Mouse (Mus musculus) neural tube, embryonic 14.5 days (tissue): Measurements from ENCODE around the gene Mpc1. TPM values are rescaled to one million over a fixed set of nuclear protein-coding genes. Genes with fewer than 3 reads are reported as not detected.

Experiments used
- ATAC-seq: fragments of 200-750 bp; cut with Nextera tagmentation; 2 replicates; pipeline ENCODE4 v1.8.0; 2017; ENCODE audit warnings: low read depth, mild to moderate bottlenecking, moderate TSS enrichment, moderate library complexity
- H3K27ac ChIP-seq: fragments of 300-500 bp; sonication (generic); 2 replicates; pipeline ENCODE4 v1.5.1; 2014; ENCODE audit warnings: low read depth, mild to moderate bottlenecking, control low read depth, low read length, moderate library complexity, mixed read lengths
- H3K27me3 ChIP-seq: fragments of 300-500 bp; sonication (generic); 2 replicates; pipeline ENCODE4 v1.6.1; 2014; ENCODE audit warnings: low read length; ENCODE audit not compliant: control insufficient read depth, insufficient read depth
- H3K36me3 ChIP-seq: fragments of 300-500 bp; sonication (generic); 2 replicates; pipeline ENCODE4 v1.6.1; 2014; ENCODE audit warnings: low read length, mixed read lengths; ENCODE audit not compliant: control insufficient read depth, insufficient read depth
- H3K4me1 ChIP-seq: fragments of 300-500 bp; sonication (generic); 2 replicates; pipeline ENCODE4 v1.6.1; 2014; ENCODE audit warnings: low read length; ENCODE audit not compliant: control insufficient read depth, insufficient read depth
- H3K4me2 ChIP-seq: fragments of 300-500 bp; sonication (generic); 2 replicates; pipeline ENCODE4 v1.6.1; 2014; ENCODE audit warnings: mild to moderate bottlenecking, low read depth, low read length, control low read depth
- H3K4me3 ChIP-seq: fragments of 300-500 bp; sonication (generic); 2 replicates; pipeline ENCODE4 v1.5.1; 2014; ENCODE audit warnings: low read depth, low read length, control low read depth, mixed read lengths
- H3K9ac ChIP-seq: fragments of 300-500 bp; sonication (generic); replicated peaks from 2 replicates; pipeline ENCODE4 v1.6.1; 2014; ENCODE audit warnings: low read depth, mild to moderate bottlenecking, control low read depth, low read length, mixed read lengths
- H3K9me3 ChIP-seq: fragments of 300-500 bp; sonication (generic); 2 replicates; pipeline ENCODE4 v1.6.1; 2016; ENCODE audit warnings: low read length; ENCODE audit not compliant: control insufficient read depth
- WGBS: fragments of 180-500 bp; shearing (Covaris S2); extraction: QIAGEN DNeasy Blood & Tissue Kit; methylation state at CpG from one replicate; pipeline ENCODE4 v1.1.7; 2014; 5-methylcytosine and 5-hydroxymethylcytosine counted together
- polyA plus RNA-seq: library from polyadenylated mRNA; unstranded; fragments of >200 nt; fragmentation: Nextera tagmentation; extraction: Ambion mirVana; gene quantifications from 2 replicates; pipeline ENCODE4 v1.2.1, GENCODE M21; 2014

The Mpc1 gene
- polyA plus RNA-seq, 1 experiment from 2014 or later = 480 TPM

DNA sequence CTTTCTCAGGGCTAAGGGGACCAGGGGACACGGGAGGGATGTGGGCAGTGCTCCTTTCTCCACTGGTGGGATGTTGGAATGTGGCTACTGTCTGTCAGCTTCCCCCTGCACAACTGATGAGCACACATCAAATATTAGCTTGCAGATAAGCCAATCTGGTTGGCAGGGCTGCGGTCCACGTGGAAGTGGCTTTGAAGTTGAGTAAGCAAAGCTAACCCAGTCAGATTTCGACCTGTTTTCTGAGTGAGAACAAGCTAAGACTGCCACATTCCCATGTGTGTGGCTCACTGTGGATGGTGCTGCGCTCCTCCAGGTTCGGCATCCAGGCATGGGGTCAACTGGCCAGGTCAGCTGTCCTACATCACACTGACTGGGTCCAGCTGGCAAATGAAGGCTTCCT lies 9.8 kb upstream of the Mpc1 start:
- no peaks in the 10 kb centered on the region for H3K36me3 ChIP-seq
- WGBS = 88% methylated on average over 6 of the region's 6 CpGs
- no peak overlapping the region for H3K9ac ChIP-seq
- no peak for ATAC-seq
- H3K4me3 ChIP-seq = no peak overlapping the region
- H3K27me3 ChIP-seq = no peaks in the 10 kb centered on the region
- no peak overlapping the region for H3K4me2 ChIP-seq
- H3K9me3 ChIP-seq = no peaks in the 10 kb centered on the region
- no peak overlapping the region for H3K27ac ChIP-seq
- H3K4me1 ChIP-seq = no peaks in the 10 kb centered on the region

DNA sequence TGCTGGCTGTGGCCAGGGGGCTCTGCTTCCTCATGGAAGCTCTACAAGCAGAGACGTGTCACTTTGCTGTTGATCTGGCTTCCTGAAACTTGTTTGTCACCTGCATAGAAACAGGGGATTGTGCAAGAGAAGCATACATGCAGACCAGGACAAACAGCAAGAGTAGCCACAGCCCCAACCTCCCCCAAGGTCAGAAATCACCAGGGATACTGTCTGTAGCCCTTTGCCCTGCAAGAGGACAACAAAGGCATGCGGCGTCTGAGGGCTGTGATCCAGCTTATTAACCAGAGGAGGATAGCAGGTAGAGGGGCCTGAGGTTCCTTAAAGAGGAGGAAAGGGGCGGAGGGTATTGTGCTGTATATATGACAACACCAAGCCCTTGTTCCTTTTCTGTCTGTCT lies 6.6 kb upstream of the Mpc1 start:
- no peak overlapping the region for H3K27ac ChIP-seq
- H3K4me1 ChIP-seq = no peaks in the 10 kb centered on the region
- H3K36me3 ChIP-seq = no peaks in the 10 kb centered on the region
- H3K4me3 ChIP-seq = no peak overlapping the region
- no peak overlapping the region for H3K9ac ChIP-seq
- WGBS = 79% methylated on average over 4 of the region's 4 CpGs
- ATAC-seq = no peak
- no peaks in the 10 kb centered on the region for H3K27me3 ChIP-seq
- H3K9me3 ChIP-seq = no peaks in the 10 kb centered on the region
- no peak overlapping the region for H3K4me2 ChIP-seq

DNA sequence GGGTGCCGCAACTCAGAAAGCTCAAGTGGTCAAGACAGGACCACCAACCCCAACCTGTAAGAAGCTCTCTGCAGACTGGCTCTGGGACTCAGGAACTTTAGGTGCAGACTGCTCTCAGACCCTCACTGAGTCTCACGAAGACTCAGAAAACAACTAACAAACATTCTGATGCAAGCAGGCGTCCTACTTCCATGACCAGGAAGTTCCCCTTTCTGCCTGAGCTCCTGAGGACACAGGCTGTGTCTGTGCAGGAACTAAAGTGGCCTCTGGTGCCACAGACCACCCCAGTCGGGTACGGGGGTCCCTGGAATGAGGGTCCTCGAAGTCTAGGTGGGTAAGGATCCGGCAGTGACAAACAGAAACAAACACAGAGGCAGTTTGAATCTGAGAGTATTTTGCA lies 6.0 kb upstream of the Mpc1 start:
- 83% methylated on average over 7 of the region's 7 CpGs for WGBS
- H3K4me2 ChIP-seq = no peak overlapping the region
- no peaks in the 10 kb centered on the region for H3K4me1 ChIP-seq
- H3K4me3 ChIP-seq = no peak overlapping the region
- H3K9ac ChIP-seq = no peak overlapping the region
- H3K36me3 ChIP-seq = no peaks in the 10 kb centered on the region
- ATAC-seq = no peak
- H3K27ac ChIP-seq = no peak overlapping the region
- no peaks in the 10 kb centered on the region for H3K27me3 ChIP-seq
- H3K9me3 ChIP-seq = no peaks in the 10 kb centered on the region

DNA sequence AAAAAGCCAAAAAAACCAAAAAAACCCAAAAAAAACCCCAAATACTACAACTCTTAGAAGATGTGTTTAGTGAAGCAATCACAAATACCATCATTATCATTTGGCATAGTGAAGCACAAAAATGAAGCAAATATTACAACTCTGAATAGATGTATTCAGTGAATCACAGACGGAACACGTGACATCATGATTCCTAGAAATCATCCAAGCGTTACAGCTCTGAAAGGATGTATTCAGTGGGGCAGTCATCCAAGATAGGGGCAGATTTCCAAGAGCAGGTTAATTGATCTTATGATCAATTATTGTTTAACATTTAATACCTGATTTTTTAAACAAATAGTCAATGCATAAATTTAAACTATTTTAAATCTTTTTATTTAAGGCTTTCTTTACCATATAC lies 5.4 kb upstream of the Mpc1 start:
- no peak overlapping the region for H3K9ac ChIP-seq
- no peaks in the 10 kb centered on the region for H3K27me3 ChIP-seq
- 81% methylated on average over 3 of the region's 3 CpGs for WGBS
- no peak for ATAC-seq
- H3K36me3 ChIP-seq = no peaks in the 10 kb centered on the region
- no peak overlapping the region for H3K4me2 ChIP-seq
- no peak overlapping the region for H3K4me3 ChIP-seq
- H3K9me3 ChIP-seq = no peaks in the 10 kb centered on the region
- no peak overlapping the region for H3K27ac ChIP-seq
- H3K4me1 ChIP-seq = no peaks in the 10 kb centered on the region

DNA sequence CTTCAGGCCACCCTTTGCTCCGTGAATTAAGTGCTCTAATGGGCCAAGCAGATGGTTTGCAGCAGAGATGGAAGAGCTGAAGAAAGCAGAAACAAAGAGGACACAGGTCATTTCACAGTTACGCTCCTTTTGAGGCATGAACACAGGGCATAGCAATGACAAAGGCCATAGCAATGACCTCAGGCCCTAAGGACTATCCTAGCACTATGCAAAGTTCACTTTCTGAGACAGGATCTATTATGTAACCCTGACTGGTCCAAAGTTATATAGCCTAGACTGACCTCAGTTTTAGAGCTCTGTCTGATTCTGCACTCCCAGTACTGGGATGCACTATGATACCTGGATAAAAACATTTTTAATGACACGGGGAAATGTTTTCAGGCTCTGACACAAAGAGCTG lies 4.3 kb upstream of the Mpc1 start:
- no peaks in the 10 kb centered on the region for H3K36me3 ChIP-seq
- H3K4me2 ChIP-seq = no peak overlapping the region
- no peak overlapping the region for H3K27ac ChIP-seq
- H3K4me3 ChIP-seq = no peak overlapping the region
- H3K9me3 ChIP-seq = no peaks in the 10 kb centered on the region
- H3K4me1 ChIP-seq = no peaks in the 10 kb centered on the region
- no peak for ATAC-seq
- 55% methylated on average over 3 of the region's 3 CpGs for WGBS
- H3K27me3 ChIP-seq = no peaks in the 10 kb centered on the region
- no peak overlapping the region for H3K9ac ChIP-seq

DNA sequence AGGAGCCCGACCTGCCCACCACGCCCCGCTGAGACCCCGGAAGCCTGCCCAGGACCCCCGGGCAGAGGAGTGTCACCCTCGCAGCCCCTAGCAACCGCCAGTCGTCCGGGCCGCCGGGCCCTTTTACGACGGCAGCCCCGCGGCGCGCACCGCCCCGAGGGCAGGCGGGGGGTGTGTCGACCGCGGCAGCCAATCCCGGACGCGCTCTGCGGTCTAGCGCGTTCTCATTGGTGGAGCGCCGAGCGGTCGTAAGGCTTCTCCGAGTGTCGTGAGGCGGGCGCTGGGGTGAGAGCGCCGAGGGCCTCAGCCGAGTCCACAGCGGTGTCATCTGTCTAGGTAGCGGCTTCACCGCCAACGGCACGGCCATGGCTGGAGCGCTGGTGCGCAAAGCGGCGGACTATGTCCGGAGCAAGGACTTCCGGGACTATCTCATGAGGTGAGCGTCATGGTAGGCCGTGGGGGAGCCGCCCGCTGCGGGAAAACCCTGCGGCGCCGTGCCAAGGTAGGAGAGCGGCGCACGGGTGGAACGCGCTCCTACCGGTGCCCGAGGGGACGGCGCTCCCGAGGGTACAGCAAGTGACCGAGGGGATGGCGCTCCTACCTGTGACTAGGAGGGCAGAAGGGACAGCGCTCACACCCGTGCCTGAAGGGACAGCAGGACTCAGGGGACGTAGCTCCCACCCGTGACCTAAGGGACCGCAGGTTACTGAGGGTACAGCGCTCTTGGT lies 986 bp downstream of the Mpc1 start:
- peak; percentile 98 for ATAC-seq
- no peaks in the 10 kb centered on the region for H3K9me3 ChIP-seq
- peaks cover 12% of the 10 kb centered on the region; the same call in 1 of the 2 replicates for H3K4me1 ChIP-seq
- WGBS = under 1% methylated on average over 77 of the region's 77 CpGs
- H3K4me2 ChIP-seq = peak overlapping the region; percentile 96
- H3K4me3 ChIP-seq = peak overlapping the region; percentile 85
- peak overlapping the region; percentile 94 for H3K27ac ChIP-seq
- no peaks in the 10 kb centered on the region for H3K36me3 ChIP-seq
- peak overlapping the region; percentile 86 for H3K9ac ChIP-seq
- no peaks in the 10 kb centered on the region for H3K27me3 ChIP-seq

DNA sequence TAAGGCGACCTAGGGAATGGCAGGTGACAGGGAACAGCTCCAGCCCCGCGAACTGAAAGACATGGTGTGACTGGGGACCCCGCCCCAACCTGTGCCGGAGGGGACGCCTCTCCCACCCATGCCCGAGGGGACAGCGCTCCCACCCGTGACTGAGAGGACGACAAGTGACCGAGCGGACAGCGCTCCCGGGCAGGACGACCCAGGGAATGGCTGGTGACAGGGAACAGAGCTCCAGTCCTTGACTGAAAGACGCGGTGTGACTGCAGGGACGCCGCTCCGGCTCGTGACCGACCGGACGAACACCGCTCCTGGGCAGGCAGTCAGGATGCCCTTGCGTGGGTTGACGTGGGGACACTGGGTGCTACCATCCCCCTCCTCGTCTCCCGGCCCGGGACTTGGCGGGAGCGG lies 1.6 kb downstream of the Mpc1 start:
- H3K27ac ChIP-seq = peak overlapping the region; percentile 94
- H3K4me3 ChIP-seq = peak overlapping the region; percentile 85
- H3K36me3 ChIP-seq = no peaks in the 10 kb centered on the region
- H3K9me3 ChIP-seq = no peaks in the 10 kb centered on the region
- peak; percentile 7 for ATAC-seq
- H3K27me3 ChIP-seq = no peaks in the 10 kb centered on the region
- WGBS = 0% methylated on average over 29 of the region's 32 CpGs
- H3K4me2 ChIP-seq = peak overlapping the region; percentile 96
- H3K9ac ChIP-seq = peak overlapping the region; percentile 86
- H3K4me1 ChIP-seq = peaks cover 12% of the 10 kb centered on the region; the same call in 1 of the 2 replicates

DNA sequence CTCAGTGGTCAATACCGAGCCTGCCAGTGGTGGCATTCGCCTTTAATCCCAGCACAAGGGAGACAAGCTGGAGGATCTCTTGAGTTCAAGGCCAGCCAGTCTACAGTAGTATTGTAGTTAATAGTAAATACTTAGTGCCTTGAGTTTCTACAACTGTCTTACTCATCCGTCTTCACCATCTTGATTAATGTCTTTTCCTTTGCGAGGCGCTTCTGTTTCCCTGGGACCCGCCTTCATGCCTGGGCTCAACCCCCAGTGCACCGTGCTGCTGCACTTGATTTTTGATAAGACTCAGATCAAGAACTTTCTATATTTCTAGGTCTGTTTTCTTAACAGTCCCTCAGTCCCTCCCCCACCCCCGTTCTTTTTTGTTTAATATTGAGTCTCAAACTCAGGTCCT lies 2.4 kb downstream of the Mpc1 start:
- Histone ChIP-seq H3K4me1 (peaks cover 12% of the 10 kb centered on the region; the same call in 1 of the 2 replicates), H3K9ac (no peak overlapping the region), H3K27me3 (no peaks in the 10 kb centered on the region), H3K27ac (no peak overlapping the region), H3K36me3 (no peaks in the 10 kb centered on the region), H3K9me3 (no peaks in the 10 kb centered on the region), H3K4me2 (peak overlapping the region; percentile 96), H3K4me3 (peak overlapping the region; percentile 85)
- 25% methylated on average over 8 of the region's 8 CpGs for WGBS
- no peak for ATAC-seq

DNA sequence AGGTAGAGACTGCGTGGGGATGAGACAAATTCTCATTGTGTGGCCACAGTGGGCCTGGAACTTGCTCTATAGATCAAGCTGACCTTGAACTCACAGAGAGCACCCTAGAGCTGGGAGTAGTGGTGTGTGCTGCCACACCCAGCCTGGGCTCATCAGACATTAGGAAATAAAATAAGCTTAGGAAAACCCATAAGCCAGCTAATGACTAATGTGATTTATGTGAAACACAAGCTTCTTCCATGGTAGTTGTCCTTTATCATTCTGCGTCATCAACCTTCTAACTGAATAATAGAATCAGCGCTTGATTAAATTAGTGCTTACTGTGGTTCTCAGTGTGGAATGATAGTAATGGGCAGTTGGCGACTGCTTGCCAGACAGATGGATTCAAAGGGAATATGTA lies 4.3 kb downstream of the Mpc1 start:
- ATAC-seq = no peak
- 93% methylated on average over 4 of the region's 4 CpGs for WGBS

More for the DNA sequence above, 4.3 kb downstream of the Mpc1 start:
- Histone ChIP-seq H3K27ac (no peak overlapping the region), H3K27me3 (no peaks in the 10 kb centered on the region), H3K4me2 (no peak overlapping the region), H3K36me3 (no peaks in the 10 kb centered on the region), H3K4me3 (no peak overlapping the region), H3K4me1 (peaks cover 12% of the 10 kb centered on the region; the same call in 1 of the 2 replicates), H3K9me3 (no peaks in the 10 kb centered on the region), H3K9ac (no peak overlapping the region)
